Mouse (Mus musculus) bone marrow macrophage, adult 2 months (primary cell): Measurements from ENCODE around the gene Prr13.

ENCODE experiments used
- CTCF ChIP-seq: IDR thresholded peaks from 2 replicates; pipeline ENCODE4 v1.5.1; 2012; ENCODE audit warnings: low read depth, mild to moderate bottlenecking, low read length, moderate library complexity
- POLR2A ChIP-seq: IDR thresholded peaks from 2 replicates; pipeline ENCODE4 v1.6.1; 2012; ENCODE audit warnings: mild to moderate bottlenecking, low read depth, low read length, borderline replicate concordance

DNA sequence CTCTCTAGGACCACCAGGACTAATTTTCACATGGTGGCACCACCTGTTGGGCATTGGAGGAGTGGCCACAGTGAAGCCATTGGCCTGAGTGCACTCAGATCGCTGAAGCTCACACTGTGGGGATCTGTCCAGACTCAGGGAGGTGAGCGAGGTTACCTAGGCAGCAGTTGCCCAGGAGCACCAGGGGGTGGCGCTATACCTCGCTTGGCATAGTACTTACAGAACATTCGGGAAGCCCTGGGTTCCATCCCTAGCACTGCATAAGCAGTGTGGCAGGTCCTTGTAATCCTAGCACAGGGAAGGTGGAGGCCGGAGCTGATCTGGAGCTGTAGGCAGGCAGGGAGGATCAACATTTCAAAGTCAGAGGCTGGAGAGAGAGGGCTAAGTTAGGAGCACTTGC, 2.8 kb upstream of the Prr13 start:
- TF ChIP-seq CTCF (peak; percentile 76), POLR2A (no peak)
